ENCODE assay signal across 7 mouse cellular contexts in the genomic region with DNA sequence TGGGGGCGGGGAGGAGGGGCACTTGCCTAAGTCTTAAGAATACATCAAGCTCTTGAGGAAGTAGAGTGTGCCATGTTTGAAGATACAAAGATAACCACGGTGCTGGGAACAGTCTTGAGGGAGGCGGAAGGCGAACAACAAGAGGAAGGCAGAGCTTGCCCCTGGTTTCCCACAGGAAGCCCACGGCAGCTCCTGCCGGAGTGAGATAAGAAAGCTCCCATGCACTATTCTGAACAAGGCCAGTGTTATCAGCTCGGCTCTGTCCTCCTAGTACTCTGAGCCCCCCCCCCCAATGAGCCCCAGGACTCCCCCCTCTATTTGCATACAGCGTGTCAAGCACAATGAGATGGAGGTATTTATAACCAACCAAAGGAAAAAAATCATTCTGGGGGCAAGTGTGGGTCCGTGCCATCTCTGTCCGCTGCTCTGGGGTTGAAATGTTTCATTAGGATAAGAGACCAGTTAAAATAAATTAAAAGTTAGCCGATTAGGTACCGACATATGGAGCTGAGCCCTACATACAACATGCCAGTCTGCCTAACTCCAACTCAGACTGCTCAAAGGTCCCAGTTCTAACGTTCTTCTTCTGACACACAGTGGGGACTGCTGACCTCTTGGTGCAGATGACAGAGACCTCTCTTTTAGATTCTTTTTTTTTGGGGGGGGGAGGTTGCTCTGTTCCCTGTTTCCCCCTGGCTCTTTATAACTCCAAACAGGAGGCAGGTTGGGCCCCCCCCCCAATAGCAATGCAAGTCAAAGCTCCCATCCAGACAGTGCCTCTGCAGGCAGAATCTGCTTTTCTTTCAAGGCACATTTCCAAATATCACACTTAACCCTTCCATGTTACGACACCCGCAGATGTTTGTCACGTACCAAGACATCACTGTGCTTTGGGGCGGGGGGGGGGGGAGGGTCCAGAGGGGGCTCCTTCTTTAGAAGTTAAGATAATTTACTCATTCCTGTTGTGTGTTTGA.
DNase-seq lines count a peak whose midpoint lies in the region; ATAC-seq and TF ChIP-seq lines count a peak whose summit lies in the region.

No protein-coding gene starts in this region.

- H3K36me3 ChIP-seq in lung, embryonic 15.5 days, result 0 out of 2 replicates have a peak, but pooled peaks cover 2% of the 10 kb centered on the region

- H3K9me3 ChIP-seq in lung, embryonic 15.5 days, result no peaks in the 10 kb centered on the region

- DNase-seq in adrenal gland, postnatal 14 days, result peak; percentile 41
- peak; percentile 11 for DNase-seq in c-Kit-positive CD71-positive TER-119-positive erythroid progenitor cells, embryonic 14.5 days (ENCODE audit: low spot score)
- peak; percentile 39 for DNase-seq in kidney, adult 18-20 months
- DNase-seq in left cerebral cortex, adult 2 months (ENCODE audit: extremely low spot score in 1 of 2, low spot score in 2 of 2), result no peak
- no peak for DNase-seq in cerebellum, adult 2 months
- no peak for DNase-seq in thymus, postnatal 14 days

- 34% methylated on average over 17 of the region's 17 CpGs for WGBS in lung, embryonic 15.5 days
- 64% methylated on average over 17 of the region's 17 CpGs for WGBS in cerebellum, adult 2 months

- peak overlapping the region; percentile 7; the same call in 1 of the 2 replicates for H3K4me2 ChIP-seq in lung, embryonic 15.5 days

- H3K27ac ChIP-seq in lung, embryonic 15.5 days, result peak overlapping the region; percentile 67
- no peak overlapping the region for H3K27ac ChIP-seq in left cerebral cortex, adult 2 months
- no peak overlapping the region for H3K27ac ChIP-seq in cerebellum, adult 2 months (ENCODE audit: insufficient read depth, low read length)

- no peak for TF ChIP-seq POLR2A in cerebellum, adult 2 months (IDR thresholded peaks at IDR 0.05; ENCODE audit: borderline replicate concordance, insufficient read depth, low read length)

- peak; percentile 80 for ATAC-seq in lung, embryonic 15.5 days (ENCODE audit: borderline replicate concordance, extremely low read depth, low FRiP score, low TSS enrichment)

- no peak overlapping the region for H3K4me3 ChIP-seq in lung, embryonic 15.5 days
- no peak overlapping the region for H3K4me3 ChIP-seq in left cerebral cortex, adult 2 months
- no peak overlapping the region for H3K4me3 ChIP-seq in cerebellum, adult 2 months (replicated peaks; ENCODE audit: insufficient read depth, low read depth, low read length)

- intact Hi-C loops in left cerebral cortex, adult 2 months (cut with DNase I), result no loop called here

- no peaks in the 10 kb centered on the region for H3K27me3 ChIP-seq in lung, embryonic 15.5 days
- no peaks in the 10 kb centered on the region; the same call in 1 of the 2 replicates for H3K27me3 ChIP-seq in cerebellum, adult 2 months (ENCODE audit: control insufficient read depth, insufficient read depth, low read length)

- H3K4me1 ChIP-seq in lung, embryonic 15.5 days, result 0 out of 2 replicates have a peak, but pooled peaks cover 3% of the 10 kb centered on the region
- H3K4me1 ChIP-seq in cerebellum, adult 2 months (ENCODE audit: control insufficient read depth, insufficient read depth, low read length), result no peaks in the 10 kb centered on the region

- TF ChIP-seq CTCF in left cerebral cortex, adult 2 months (IDR thresholded peaks at IDR 0.05), result no peak
- TF ChIP-seq CTCF in cerebellum, adult 2 months (IDR thresholded peaks at IDR 0.05; ENCODE audit: borderline replicate concordance, insufficient read depth, low read depth, low read length), result no peak

- no peak overlapping the region for H3K9ac ChIP-seq in lung, embryonic 15.5 days

Comparison
In these comparisons a context has a peak if more than half of its experiments do, and no peak if none do; other contexts are left out.
1. DNase-seq: peak in adrenal gland, postnatal 14 days (single experiment), c-Kit-positive CD71-positive TER-119-positive erythroid progenitor cells, embryonic 14.5 days (single experiment) and kidney, adult 18-20 months (single experiment); none in left cerebral cortex, adult 2 months (0 of 2), cerebellum, adult 2 months (0 of 2) and thymus, postnatal 14 days (single experiment).